Mouse (Mus musculus) heart, postnatal 10 days (tissue): ENCODE results near the gene Cacng7. TPM values are rescaled to one million over a fixed set of nuclear protein-coding genes. Genes with fewer than 3 reads are reported as not detected.
A peak's percentile ranks its signal among the peaks of the same experiment; 100 is the strongest.

Source experiments
- DNase-seq, 2 experiments: peaks; one replicate each; pipeline ENCODE4 v3.0.0; 2021
- intact Hi-C: fragments of 180-260 bp; cut with DNase I; formaldehyde crosslinking; loops from one replicate; pipeline ENCODE4 v1.15.1; 2025
- total RNA-seq, 2 experiments: library from RNA; stranded (reverse); gene quantifications; 2 replicates each; pipeline ENCODE4 v1.2.3; 2021

The Cacng7 gene
- total RNA-seq, 2 experiments from 2014 or later, result 7.7 to 9.7 TPM

DNA sequence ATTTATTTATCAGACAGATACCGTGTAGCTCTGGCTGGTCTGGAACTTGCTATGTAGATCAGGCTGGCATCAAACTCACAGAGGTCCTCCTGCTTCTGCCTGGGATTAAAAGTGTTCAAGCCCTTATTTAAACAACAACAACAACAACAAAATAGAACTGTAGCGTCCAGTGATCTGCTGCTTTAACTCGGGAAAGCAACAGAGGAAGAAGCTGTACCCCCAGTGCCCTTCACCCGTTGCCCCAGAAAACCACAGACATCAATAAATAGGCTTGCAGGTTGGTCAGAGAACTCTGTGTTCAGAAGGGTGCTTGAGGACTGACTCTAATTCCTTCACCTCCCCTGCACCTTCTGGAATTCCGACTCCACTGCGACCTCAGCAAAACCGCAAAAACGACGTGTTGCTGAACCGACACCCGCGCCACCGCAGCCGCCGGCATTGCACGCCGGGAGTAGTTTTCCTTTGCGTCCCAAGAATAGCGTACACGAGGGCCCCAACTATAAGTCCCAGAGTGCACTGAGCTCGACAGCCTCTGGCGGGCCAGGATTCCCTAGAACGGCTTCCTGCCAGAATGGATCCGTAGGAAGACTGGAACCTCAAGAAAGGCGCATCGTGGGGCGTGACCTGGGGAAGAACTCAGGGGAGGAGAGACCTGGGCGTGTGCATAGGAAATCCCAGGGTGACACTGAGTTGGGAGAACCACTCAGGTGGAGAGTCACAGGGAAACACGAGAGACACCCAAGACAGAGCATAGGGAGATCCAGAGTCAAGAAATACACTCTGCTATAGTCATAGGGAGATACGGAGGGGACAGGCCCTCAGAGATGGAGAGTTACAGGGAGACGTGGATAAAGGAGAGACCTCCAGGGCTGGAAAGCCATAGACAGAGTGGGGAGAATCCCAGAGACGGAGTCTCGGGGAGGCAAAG lies 30.9 kb upstream of the Cacng7 start:
- peak; percentile 77 for DNase-seq
- intact Hi-C loops, result loop anchor here (2.0 to 10.0 kb wide), 3 partner anchors 40 to 393 kb away; partner anchors contain the start of genes Mboat7 and Tsen34

DNA sequence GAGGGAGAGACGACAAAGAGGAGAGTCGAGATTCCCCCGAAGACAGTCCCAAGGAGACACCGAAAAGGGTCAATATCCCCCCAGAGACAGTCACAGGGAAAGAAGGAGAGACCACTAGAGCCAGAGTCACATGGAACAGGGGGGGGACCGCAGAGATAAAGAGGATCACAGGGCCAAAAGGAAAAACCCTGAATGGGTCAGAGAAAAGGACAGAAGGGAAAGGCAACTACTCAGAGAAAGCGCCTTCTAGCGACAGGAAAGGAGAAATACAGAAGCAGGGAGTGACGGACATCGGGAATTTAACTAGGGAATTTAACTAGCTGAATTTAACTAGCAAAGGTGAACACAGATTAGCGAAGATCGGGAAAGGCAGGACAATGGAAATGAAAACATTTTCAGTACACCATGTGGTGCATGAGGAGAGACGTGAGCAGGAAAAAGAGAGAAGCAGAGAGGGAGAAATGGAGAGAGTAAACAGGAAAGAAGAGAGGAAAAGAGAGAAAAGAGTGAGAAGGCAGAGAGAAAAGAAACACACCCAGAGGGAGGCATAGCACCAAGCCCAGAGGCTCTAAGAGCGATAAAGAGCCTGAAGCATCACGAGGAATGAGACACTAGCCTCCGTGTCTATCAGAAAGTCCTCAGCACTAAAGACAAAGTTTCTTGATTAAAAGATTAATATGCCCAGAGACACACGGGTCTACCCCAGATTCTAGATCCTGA lies 30.0 kb upstream of the Cacng7 start:
- DNase-seq, result peak; percentile 57 to 59

DNA sequence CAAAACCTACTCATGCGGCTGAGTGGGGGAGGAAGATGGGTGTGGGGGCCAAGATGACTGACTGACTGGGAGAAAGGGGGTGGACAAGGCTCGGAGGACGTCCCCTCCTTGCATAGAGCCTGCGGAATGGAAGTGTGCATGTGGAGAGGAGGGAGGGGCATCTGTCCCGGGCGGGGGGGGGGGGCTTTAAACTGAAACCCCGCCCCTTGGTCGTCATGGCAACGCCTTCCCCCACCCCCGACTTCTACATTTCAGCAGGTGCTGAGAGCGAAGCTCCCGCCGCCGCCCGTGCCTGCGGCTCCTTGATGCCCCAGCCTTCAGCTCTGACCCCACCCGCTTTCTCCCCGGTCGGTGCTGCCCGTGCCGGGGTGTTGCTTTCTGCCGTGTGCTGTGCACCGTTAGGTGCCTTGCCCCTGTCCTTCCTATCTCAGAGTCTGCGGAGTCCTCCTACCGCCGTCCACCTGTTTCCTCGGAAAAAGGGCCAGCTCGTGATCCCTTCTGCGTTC lies 29.4 kb upstream of the Cacng7 start:
- intact Hi-C loops, result loop anchor here (2.0 to 10.0 kb wide), 3 partner anchors 41 to 391 kb away; partner anchors contain the start of genes Mboat7 and Tsen34
- peak; percentile 35 to 36 for DNase-seq

More for the DNA sequence above, 30.0 kb upstream of the Cacng7 start:
- intact Hi-C loops, result loop anchor here (2.0 to 10.0 kb wide), 3 partner anchors 40 to 392 kb away; partner anchors contain the start of genes Mboat7 and Tsen34

DNA sequence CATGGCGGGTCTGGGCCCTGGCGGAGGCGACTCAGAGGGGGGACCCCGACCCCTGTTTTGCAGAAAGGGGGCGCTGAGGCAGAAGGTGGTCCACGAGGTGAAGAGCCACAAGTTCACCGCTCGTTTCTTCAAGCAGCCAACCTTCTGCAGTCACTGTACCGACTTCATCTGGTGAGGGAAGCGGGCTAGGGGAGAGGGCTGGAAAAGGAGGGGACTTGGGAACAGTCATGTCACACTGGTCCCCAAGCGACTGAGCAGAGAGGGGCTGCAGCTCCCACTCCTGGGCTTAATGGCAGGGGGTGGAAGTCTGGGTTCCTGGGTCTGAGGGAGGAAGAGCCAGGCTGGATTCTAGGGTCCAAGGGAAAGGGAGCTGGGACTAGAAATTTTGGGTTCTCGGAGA lies 29.0 kb upstream of the Cacng7 start:
- DNase-seq, result no peak
- intact Hi-C loops, result loop anchor here (2.0 to 10.0 kb wide), 3 partner anchors 41 to 391 kb away; partner anchors contain the start of genes Mboat7 and Tsen34

DNA sequence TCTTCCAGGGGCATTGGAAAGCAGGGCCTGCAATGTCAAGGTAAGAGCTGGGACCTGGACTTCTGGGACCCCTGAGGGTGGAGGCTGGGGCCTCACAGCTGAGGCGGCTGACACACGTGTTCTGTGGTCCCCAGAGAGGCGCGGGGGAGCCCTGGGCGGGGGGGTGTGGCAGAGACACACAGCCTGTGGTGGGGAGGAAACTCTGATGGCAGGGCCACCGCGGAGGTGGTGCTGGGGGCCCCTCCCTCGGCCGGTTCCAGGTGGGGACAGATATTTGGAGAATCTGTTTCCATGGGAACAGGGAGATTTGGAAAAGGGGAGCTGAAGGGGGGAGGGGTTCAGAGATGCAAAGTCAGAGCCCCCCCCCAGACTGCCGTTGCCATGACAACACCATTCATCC lies 28.5 kb upstream of the Cacng7 start:
- intact Hi-C loops, result loop anchor here (5.0 to 10.0 kb wide), 2 partner anchors 42 to 391 kb away; partner anchors contain the start of genes Mboat7 and Tsen34
- no peak for DNase-seq

DNA sequence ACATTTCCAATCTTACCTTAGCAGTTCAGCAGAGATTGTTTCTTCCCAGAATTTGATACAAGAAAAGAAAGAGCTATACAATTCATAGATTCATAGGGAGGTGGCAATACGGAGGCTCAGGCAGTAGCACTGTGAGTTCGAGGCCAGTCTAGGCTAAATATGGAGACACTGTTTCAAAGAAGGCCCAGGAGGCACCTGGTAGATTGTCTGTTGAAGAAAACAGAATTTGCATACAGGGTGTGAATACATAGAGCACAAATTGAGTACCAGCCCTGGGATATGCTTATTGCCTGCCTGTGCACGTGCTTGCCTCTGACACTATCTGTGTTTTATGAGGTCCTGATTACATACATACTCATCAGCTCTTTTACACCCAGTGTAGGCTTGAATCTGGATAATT lies 26.4 kb upstream of the Cacng7 start:
- no peak for DNase-seq
- intact Hi-C loops, result loop anchor here (10.0 kb wide), 1 partner anchor 388 kb away; the partner anchor contains the start of genes Mboat7 and Tsen34

DNA sequence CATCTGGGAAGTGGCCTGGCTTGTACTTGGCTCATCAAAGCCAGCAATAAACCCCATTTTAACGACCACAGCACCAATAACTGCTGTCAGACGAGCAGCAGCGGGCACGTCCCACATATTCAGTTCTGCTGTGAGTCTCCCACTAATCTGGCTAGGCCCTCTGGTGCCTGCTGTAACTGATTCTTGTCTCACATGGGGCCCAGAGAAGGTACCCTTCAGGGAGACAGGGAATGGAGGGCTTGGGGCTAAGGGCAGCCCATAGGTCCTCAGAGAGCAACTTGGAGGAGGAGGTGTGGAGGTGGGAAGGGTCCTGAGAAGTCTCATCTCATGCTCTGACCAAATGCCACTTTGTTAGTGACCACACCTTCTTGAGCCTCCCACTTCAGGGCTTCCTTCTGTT lies 24.1 kb upstream of the Cacng7 start:
- no peak for DNase-seq
- intact Hi-C loops, result loop anchor here (10.0 kb wide), 1 partner anchor 386 kb away; the partner anchor contains the start of genes Mboat7 and Tsen34

DNA sequence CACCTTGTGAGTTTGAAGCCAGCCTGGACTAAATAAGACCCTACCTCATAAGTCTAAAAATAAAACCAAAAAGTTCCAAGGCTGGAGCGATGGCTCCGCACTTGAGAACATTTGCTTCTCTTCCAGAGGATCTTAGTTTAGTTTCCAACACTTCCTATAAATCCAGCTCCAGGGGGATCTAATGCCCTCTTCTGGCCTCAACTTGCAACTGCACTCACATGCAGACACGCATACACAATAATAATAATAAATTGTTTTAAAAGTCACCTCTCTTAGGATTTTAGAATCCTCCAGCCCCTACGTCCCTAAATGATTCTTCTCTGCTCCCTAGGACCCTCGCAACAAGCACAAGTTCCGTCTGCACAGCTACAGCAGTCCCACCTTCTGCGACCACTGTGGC lies 22.5 kb upstream of the Cacng7 start:
- intact Hi-C loops, result no loop called here
- DNase-seq, result no peak

DNA sequence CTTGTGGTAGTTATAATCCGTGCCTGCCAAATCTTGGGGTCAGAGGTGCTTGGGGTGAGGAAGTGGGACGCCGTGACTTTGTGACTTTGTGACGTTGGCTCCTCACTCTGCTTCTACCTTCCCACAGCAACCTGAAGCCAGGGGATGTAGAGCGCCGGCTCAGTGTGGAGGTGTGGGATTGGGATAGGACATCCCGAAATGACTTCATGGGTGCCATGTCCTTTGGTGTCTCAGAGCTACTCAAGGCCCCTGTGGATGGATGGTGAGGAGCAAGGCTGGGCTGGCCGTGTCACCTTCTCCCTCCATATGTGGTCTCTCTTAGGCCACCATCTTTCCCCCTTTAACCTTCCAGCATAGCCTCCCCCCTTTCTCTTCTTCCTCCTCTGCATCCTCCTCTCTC lies 19.2 kb upstream of the Cacng7 start:
- intact Hi-C loops, result no loop called here
- no peak for DNase-seq

DNA sequence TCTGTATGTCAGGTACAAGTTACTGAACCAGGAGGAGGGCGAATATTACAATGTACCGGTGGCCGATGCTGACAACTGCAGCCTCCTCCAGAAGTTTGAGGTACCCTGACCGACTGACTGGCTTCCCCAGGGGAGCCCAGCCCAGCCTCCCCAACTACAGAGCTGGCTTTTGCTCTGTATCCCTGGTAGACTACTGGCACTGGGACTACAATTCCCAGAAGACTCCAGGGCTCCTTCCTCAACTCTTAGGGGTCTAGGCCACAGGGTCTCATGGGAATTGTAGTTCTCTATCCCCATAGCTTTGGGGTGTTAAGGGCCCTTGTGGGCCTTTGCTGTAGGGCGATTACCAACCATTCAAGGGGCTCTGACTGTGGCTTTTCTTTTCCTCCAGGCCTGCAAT lies 18.6 kb upstream of the Cacng7 start:
- no peak for DNase-seq
- intact Hi-C loops, result no loop called here

DNA sequence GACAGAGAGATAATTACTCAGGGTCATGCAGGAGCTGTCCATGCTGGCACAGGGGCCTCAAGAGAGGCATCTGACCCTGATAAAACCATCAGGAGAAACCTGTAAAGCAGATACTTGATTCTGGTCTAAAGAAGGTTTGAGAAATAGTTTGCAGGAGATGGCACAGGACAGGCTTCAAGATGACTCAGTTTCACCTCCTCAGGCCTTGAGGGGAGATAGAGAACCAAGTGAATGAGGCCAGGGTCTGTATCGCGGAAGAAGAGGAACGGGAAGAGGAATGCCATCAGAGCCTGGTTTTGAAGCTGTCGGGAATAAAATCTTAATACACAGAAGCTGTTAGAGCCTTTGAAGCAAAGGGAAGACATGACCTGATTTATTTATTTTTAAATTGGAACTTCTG lies 15.1 kb upstream of the Cacng7 start:
- intact Hi-C loops, result no loop called here
- no peak for DNase-seq

DNA sequence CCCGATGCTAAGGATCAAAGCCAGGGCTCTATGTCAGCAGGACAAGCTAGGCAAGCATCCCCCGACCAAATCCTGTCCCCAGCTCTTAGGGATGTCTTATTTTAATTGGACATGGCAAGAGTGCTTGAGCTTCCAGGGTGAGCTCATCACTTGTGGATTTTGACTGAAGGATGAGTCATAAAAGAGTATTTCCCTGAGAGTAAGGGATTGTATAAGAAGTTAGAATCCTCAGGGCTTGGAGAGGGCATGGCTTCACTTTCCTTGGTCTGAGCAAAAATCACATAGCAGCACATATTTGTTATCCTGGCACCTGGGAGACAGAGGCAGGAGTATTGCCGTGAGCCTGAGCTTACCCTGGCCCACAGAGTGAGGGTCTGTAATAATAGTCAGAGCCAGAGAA lies 11.9 kb upstream of the Cacng7 start:
- intact Hi-C loops, result no loop called here
- no peak for DNase-seq

DNA sequence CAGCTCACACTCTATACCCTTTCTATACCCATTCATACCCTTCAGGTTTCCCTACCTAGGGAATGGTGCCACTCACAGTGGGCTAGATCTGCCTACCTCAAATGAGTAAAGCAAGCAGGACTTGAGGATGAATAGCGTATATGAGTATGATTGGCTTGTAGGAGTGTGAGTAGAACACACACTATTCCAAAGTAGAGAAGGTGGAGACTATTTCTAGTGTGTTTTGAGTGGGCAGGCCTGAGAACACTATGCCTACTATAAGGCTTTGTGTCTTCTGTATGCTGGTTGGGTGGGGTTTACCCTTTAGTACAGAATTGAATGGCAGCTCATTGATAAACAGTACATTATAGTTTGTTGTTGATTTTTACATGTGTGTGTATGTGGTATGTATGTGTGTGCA lies 8.9 kb upstream of the Cacng7 start:
- intact Hi-C loops, result no loop called here

DNA sequence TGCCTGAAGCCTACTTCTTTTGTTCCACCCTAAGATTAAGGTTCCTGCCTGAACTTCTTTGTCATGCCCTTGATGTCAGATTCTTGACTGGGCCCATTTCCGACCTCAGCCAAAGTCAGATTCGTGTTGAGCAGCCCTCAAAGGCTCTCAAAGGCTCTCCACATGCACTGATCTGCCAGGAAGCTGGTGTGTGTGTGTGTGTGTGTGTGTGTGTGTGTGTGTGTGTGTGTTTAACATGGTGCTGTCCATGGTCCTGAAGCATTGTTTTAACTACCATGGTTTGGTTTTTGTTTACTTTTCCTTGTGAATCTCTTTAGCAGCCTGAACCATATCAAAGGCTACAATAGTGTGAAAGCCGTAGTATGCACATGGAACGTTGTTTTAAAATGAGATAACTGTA lies 4.8 kb upstream of the Cacng7 start:
- DNase-seq, result peak in 1 of 2 experiments; percentile 30
- intact Hi-C loops, result no loop called here

More for the DNA sequence above, 8.9 kb upstream of the Cacng7 start:
- DNase-seq, result no peak

DNA sequence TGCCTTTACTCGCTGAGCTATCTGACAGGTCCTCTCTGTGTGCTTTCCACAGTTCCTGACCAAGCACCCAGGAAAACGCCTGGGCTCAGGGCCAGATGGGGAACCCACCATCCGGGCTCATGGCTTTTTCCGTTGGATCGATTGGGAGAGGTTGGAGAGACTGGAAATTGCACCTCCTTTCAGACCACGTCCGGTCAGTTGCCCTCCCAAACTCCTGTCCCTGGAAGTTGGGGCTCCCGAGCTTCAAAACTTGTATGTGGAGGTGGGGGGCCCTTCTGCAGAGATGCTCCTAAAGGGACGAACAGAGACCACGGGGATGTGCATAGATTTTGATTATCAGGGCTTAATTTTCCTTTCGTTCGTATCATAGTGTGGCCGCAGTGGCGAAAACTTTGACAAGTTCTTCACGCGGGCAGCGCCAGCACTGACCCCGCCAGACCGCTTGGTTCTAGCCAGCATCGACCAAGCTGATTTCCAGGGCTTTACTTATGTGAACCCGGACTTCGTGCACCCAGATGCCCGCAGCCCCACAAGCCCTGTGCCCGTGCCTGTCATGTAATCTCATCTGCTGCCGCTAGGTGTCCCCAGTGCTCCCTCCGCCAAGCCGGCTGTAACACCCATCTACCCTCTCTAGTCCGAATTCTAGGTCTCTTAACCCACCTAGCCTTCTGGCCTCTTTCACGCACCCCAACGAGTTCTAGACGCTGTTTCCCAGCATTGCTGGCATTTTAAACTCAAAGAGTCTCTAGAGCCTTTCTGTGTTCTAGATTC lies 2.8 kb upstream of the Cacng7 start:
- intact Hi-C loops, result loop anchor here (1.0 kb wide), 1 partner anchor 118 kb away; no protein-coding TSS in a partner anchor
- DNase-seq, result peak; percentile 78 to 84

DNA sequence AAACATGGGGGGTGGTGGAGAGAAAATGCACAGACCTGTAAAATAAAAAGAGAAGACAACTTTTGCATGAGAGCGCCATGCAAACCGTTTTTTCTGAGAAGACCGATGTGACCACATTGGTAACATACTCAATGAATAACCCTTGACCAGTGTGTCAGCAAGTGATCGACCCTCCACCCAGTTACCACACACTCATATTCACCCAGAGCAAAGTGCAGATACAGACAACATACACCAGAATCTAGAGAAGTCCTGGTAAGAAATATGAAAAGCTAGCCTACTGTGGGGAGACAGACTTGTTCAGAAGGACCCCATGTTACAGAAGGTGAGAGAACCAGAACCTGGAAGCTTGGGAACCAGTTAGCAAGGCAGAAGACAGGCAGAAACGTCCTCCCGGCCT lies 1.6 kb upstream of the Cacng7 start:
- DNase-seq, result no peak
- intact Hi-C loops, result no loop called here

DNA sequence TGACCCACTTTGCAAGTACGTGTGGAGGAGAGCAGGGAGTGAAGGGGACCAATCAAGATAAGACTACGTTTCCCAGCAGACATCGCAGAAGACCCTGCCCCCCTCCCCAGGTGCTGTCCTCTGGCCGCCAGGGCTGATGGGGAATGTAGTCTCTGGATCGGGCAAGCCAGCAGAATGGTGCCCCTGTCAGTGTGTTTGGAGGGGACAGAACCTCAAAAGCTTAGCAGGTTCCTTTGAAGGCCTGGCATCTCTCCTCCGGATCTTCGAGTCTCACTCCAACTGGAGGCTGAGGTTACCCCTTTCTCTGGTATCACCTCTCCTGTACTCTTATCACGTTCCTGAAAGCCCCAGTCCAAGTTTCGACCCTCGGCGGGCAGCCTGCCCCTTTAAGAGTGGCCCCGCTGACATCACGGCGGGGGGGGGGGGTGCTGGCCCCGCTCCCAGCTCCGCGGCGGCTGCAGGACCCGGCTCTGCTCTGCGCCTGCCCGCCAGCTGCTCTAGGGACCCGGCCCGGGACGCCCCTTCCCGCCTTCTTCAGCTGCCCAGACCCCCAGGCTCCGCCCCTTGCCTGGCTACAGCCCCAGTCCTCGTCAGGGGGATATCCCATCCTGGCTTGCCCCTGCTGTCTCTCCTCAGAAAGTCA lies 1.1 kb upstream of the Cacng7 start:
- peak; percentile 78 to 80 for DNase-seq

DNA sequence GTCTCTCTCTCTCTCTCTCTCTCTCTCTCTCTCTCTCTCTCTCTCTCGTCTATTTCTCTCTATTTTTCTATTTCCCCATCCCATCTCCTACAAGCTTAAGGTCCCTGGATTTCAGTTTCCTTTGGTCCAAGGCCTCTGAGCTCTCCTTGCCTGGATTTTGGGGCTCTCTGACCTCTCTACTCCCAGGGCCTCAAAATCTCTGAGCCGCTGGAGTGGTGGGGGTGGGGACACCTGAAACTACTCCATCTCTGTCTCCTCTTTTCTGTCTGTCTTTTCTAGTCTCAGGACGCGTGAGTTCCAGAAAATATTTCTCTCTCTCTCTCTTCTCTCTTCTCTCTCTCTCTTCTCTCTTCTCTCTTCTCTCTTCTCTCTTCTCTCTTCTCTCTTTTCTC lies 535 bp upstream of the Cacng7 start:
- intact Hi-C loops, result no loop called here
- no peak for DNase-seq

More for the DNA sequence above, 1.1 kb upstream of the Cacng7 start:
- intact Hi-C loops, result no loop called here

DNA sequence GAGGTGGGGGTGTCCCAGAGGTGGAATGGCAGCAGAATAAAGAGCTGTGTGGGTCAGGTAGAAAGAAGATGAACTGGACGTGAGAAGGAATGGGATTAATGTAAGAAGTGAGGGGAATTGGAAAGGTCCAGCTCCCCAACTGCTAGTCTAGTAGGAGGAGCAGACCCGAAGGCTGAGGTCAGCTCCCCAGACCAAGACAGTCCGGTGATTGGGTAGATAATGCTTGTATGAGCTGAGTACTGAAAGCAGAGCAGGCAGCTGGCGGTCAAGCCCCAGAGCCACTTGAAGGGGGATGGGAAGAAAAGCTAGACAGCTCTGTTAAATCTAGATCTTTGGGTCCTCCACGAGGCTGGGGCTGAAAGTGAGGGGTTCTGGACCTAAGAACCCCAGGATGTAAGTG lies 787 bp downstream of the Cacng7 start:
- peak in 1 of 2 experiments; percentile 6 for DNase-seq
- intact Hi-C loops, result no loop called here

DNA sequence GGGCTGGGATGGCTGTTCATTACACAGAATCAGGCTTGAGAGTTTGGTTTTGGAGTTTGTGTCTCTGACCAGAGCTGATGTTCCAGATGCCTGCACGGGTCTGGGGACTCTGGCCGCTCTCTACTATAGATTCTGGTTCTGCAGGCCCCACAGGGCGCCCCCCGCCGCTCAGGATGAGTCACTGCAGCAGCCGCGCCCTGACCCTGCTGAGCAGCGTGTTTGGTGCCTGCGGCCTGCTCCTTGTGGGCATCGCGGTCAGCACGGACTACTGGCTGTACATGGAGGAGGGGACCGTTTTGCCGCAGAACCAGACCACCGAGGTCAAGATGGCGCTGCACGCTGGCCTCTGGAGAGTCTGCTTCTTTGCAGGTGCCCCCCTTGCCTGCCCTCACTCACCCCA lies 3.7 kb downstream of the Cacng7 start:
- no peak for DNase-seq
- intact Hi-C loops, result no loop called here
